Mouse (Mus musculus) erythroblast, embryonic 14.5 days (primary cell): ENCODE results near the gene Cgas.

Experiments
- GATA1 ChIP-seq: IDR thresholded peaks from 2 replicates; pipeline ENCODE4 v1.6.1; 2012; ENCODE audit warnings: low read length, inconsistent platforms, mixed read lengths
- TAL1 ChIP-seq: IDR thresholded peaks from 3 replicates; pipeline ENCODE4 v1.6.1; 2012; ENCODE audit warnings: low read length, inconsistent platforms, mixed read lengths

- no peak for TF ChIP-seq GATA1
- no peak for TF ChIP-seq TAL1
Measured at GRCm38 (mm10) chr9:78393741-78394140, 49.3 kb downstream of the Cgas start.
